Mouse (Mus musculus) megakaryocyte, embryonic 14.5 days (primary cell): Measurements from ENCODE around the gene Msantd1.

Source experiments
- FLI1 ChIP-seq: IDR thresholded peaks from 2 replicates; pipeline ENCODE4 v1.6.1; 2012; ENCODE audit warnings: low read length, inconsistent platforms, mixed read lengths
- GATA1 ChIP-seq: IDR thresholded peaks from 3 replicates; pipeline ENCODE4 v1.6.1; 2012; ENCODE audit warnings: mixed read lengths, low read length, inconsistent platforms, borderline replicate concordance

GRCm38 (mm10) chr5:34931091-34931490 is 23.3 kb downstream of the Msantd1 start:
- TF ChIP-seq FLI1 (no peak), GATA1 (no peak)
